Mouse (Mus musculus): ENCODE measurements around the gene Tgif2. TPM values are rescaled to one million over a fixed set of nuclear protein-coding genes. Genes with fewer than 3 reads are reported as not detected.

Gene Tgif2
- polyA plus RNA-seq, 1 experiment = 63.8 TPM

GRCm38 (mm10) chr2:156841028-156841840 is 1.4 kb downstream of the Tgif2 start:
- no peak for TF ChIP-seq GATA1 (IDR thresholded peaks at IDR 0.05; ENCODE audit: low read length)

DNA sequence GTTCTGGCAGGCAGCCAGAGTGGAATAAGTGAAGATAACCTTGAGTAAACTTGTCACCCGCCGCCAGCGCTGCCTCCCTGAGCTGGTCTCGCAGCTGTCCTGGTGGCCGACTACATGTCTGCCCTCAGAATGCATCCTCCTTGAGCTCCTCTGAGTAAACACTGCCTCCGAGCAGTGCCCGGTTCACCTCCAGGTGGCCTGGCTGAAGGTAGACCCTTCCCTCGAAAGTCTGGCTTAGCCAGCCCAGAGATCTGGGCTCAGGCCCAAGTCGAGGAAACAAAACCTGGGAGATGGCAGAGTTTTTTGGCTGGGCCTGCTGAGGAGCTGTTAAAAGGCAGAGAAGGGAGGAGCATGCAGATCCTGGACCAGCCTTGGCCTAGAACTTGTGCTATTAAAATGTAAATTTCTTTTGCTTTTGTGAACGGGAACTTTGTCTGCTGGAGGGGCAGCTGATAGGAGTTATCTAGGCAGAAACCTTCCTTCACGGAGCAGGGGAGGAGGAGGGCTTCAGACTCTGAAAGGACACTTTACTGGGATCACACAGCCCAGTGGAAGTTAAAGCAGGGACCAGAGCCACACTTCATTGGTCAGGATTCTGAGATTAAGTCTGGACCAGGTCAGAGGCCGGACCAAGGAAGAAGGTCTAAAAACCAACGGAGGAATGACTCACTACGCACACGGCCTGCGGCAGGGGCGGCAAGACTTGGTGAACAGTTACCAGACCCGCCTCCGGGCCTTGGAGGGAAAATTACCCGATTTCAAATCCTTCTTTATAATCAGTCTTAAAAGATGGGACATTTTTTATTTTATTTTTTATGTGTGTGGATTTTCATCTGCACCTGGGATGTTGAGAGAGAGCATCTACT is 2.3 kb downstream of the Tgif2 start:
- TF ChIP-seq GATA1 (IDR thresholded peaks at IDR 0.05; ENCODE audit: low read length) = no peak

GRCm38 (mm10) chr2:156842711-156843110 is 2.9 kb downstream of the Tgif2 start:
- TF ChIP-seq GATA1 (IDR thresholded peaks at IDR 0.05; ENCODE audit: low read length) = no peak

- no peak for TF ChIP-seq GATA1 (IDR thresholded peaks at IDR 0.05; ENCODE audit: low read length)
Observed at GRCm38 (mm10) chr2:156843331-156843730, 3.5 kb downstream of the Tgif2 start.

GRCm38 (mm10) chr2:156844715-156845114 is 4.9 kb downstream of the Tgif2 start:
- TF ChIP-seq GATA1 (IDR thresholded peaks at IDR 0.05; ENCODE audit: low read length) = no peak

GRCm38 (mm10) chr2:156847653-156848052 is 7.8 kb downstream of the Tgif2 start:
- no peak for TF ChIP-seq GATA1 (IDR thresholded peaks at IDR 0.05; ENCODE audit: low read length)

DNA sequence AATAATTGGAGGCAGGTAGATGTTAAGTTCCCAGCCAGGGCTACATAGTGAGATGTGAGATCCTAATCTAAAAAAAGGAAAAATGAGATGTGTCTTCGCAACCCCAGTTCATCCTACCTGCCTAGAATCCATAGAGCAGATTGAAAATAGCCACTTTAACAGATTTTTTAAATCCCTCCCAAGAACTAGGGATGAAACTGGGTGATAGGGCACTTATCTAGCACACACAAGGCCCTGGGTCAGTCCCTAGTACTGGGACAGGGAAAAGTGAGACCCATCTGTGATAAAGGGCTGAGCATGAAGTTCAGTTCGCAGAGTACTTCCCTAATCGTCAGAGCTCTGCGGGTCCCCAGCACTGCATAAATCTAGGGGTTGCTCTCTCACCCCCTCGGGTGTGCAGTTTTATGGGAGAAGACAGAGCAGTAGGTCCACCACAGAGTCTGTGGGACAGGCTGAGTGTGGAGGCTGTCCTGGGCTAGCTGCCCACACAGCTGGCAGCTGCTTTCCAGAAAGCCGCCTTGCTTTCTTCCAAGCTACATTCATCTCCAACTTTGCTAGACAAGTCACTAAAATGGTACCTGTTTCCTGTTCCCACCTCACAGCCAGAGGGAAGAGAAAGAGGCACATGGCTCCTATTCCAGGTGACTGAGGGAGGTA is 8.8 kb downstream of the Tgif2 start:
- TF ChIP-seq GATA1 (IDR thresholded peaks at IDR 0.05; ENCODE audit: low read length) = no peak

DNA sequence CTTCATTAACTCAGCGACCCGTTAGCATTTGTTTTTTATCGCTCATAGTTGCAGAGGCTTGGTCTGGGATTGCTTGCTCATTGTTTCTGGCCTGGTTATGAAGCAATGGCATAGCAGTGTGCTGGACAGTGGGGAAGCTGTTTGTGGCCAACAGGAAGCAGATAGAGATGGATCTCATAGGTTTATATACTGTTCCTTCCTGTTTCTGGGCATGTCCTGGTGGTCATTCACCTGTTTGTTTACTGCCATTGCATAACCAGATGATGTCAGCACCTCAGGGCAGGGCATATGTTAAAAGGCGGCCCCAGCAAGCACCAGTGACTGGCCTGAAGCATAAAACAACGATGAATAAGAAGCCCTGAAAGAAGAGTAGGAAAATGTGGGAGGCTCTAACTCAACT is 10.7 kb downstream of the Tgif2 start:
- TF ChIP-seq GATA1 (IDR thresholded peaks at IDR 0.05; ENCODE audit: low read length) = no peak

DNA sequence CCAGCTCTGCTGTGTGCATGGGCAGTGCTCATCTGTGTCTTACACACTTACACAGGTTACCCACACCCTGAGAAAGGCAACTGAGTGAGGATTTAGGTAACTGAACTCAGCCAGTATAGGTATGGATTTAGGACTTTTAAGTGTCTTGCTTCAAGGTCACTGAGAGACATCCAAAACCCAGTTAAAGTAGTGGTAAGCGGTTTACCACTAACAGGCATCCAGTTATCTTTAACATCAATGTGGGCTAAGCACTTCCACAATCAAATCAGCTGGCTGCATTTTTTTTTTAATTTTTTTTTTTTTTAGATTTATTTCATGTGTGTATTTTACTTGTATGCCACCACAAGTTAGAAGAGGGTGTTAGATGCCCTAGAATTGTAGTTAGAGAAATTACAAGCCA is 16.5 kb downstream of the Tgif2 start:
- no peak for TF ChIP-seq GATA1 (IDR thresholded peaks at IDR 0.05; ENCODE audit: low read length)

DNA sequence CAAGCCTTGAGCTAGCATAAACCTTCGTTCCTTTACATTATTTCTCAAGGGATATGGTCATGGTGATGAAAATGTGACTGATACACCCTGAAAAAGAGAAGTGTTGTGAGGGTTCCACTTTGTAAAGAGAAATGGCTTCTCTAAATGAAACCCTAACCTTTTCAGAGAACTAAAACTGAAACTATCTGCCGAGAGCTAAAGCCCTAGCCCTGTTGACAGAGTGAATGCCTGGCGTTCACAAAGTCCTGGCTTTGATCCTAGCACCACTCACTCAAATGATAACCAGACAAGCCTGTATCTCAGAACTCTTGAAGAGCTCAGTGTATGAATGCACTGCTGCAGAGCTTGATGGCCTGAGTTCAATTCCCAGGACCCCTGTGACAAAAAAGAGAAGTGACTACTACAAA is 17.6 kb downstream of the Tgif2 start:
- no peak for TF ChIP-seq GATA1 (IDR thresholded peaks at IDR 0.05; ENCODE audit: low read length)

GRCm38 (mm10) chr2:156857835-156858234 is 18.0 kb downstream of the Tgif2 start, which contains the start of gene 4930518I15Rik:
Gene 4930518I15Rik, minus strand, starts transcription at chr2:156857946.
- TF ChIP-seq GATA1 (IDR thresholded peaks at IDR 0.05; ENCODE audit: low read length) = no peak

DNA sequence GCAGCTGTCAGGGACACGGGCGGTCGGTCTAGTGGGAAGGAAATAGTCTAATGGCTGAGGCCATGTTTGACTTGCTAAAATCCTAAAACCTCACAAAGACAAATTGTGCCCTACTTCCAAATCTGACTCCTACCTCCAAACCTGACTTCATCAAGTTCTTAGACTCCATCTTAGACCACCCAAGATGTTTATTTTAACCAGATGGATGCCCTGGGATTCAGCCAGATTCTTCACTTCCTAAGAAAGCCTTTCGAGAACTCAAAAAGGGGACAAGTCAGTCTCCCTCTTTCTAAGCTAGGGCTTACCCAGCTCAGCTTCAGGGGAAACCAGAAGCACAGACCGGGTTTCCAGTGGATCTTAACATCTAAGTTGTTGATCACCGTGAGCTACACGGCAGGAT is 18.9 kb downstream of the Tgif2 start:
- TF ChIP-seq GATA1 (IDR thresholded peaks at IDR 0.05; ENCODE audit: low read length) = no peak

GRCm38 (mm10) chr2:156862041-156862717 is 22.4 kb downstream of the Tgif2 start:
- no peak for TF ChIP-seq GATA1 (IDR thresholded peaks at IDR 0.05; ENCODE audit: low read length)

DNA sequence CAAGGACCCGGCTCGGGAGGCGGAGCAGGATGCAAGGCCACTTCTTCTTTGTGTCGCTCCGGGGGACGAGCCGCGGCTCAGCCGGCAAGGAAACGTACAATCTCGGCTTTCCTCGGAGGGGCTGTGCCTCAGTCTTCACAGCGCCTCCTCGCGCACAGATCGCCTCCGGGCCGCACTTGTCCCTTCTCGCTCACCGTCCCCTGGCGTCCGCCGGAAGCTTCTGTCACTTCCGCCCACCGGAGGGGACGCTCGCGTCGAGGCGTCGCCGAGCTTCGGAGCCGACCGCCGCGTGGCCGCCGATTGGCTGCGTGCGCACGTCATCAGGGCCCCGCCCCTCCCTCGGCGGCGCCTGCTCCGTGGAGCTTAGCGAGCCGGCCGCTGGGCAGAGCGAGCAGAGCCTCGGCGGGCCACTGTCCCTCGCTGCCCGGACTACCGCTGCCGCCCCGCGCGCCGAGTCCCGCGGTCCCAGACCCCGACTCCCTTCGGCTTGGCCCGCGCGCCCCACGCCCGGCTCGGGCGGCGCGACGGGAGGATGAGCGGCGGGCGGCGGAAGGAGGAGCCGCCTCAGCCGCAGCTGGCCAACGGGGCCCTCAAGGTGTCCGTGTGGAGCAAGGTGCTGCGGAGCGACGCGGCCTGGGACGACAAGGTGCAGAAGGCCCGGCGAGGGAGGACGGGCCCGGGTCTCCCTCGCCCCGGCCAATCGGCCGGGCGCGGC is 23.1 kb downstream of the Tgif2 start, which contains the start of gene Rab5if:
Rab5if (plus strand) TSS at position 357 of the 715 bp plus-strand sequence.
- no peak for TF ChIP-seq GATA1 (IDR thresholded peaks at IDR 0.05; ENCODE audit: low read length)

All from G1E-ER4 (cell line).